Mouse (Mus musculus): ENCODE data around the gene C530008M17Rik.

DNA sequence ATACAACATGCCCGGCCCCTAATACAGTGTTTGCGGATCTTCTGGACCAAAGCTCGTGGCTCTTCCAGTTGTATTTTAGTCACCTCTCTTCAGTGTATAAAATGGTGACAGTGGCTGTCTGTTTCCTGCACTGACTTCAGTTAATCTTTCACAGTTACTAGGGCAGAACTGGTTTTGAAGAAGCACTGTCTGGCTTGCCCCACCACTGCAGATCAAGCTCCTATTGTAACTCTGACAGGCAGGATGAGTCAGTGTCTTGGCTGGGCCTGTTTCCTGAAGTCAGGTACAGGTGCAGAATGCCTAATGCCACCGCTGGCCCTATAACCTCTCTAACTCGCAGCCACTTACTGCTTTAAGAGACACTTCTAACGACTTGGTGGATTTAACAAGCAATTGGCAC is 152.7 kb downstream of the C530008M17Rik start:
- TF ChIP-seq POLR2A (IDR thresholded peaks at IDR 0.05; ENCODE audit: borderline replicate concordance, extremely low read depth, low read depth, low read length) (no peak), CTCF (IDR thresholded peaks at IDR 0.05; ENCODE audit: insufficient read depth, low read length) (no peak)

Measured in lung, adult 2 months (tissue).